Mouse (Mus musculus) C2C12 (cell line): ENCODE results near the gene Nol11. TPM values are rescaled to one million over a fixed set of nuclear protein-coding genes. Genes with fewer than 3 reads are reported as not detected.
"Not testable (repeated sequence)": the region's sequence is repeated elsewhere in the genome, so short reads cannot be mapped to it uniquely, and the experiment has no call there.

ENCODE experiments used
- H3K27me3 ChIP-seq: one replicate; pipeline ENCODE4 v1.6.1; 2011; ENCODE audit not compliant: control insufficient read depth, insufficient read depth, insufficient read length
- H3K36me3 ChIP-seq: one replicate; pipeline ENCODE4 v1.6.1; 2011; ENCODE audit not compliant: control insufficient read depth, insufficient read depth
- H3K4me3 ChIP-seq: one replicate; pipeline ENCODE4 v1.5.1; 2011; ENCODE audit warnings: mild to moderate bottlenecking, control low read depth; ENCODE audit not compliant: poor library complexity, insufficient read depth, severe bottlenecking
- H3K79me2 ChIP-seq: one replicate; pipeline ENCODE4 v1.6.1; 2011; ENCODE audit not compliant: control insufficient read depth, insufficient read depth
- H3K79me3 ChIP-seq: one replicate; pipeline ENCODE4 v1.6.1; 2011; ENCODE audit warnings: low read depth, control low read depth
- H3ac ChIP-seq: one replicate; pipeline ENCODE3; 2011; ENCODE audit warnings: low read depth; ENCODE audit not compliant: control insufficient read depth, insufficient read length
- CEBPB ChIP-seq: IDR thresholded peaks from one replicate; pipeline ENCODE4 v1.6.1; 2011; ENCODE audit warnings: low read depth, mild to moderate bottlenecking, control low read depth, moderate library complexity
- CTCF ChIP-seq: IDR thresholded peaks from one replicate; pipeline ENCODE4 v1.5.1; 2011; ENCODE audit not compliant: control insufficient read depth, insufficient read depth, insufficient read length
- FOSL1 ChIP-seq: IDR thresholded peaks from one replicate; pipeline ENCODE4 v1.8.0; 2011; ENCODE audit warnings: mild to moderate bottlenecking, low read length; ENCODE audit not compliant: poor library complexity, insufficient read depth, severe bottlenecking
- MAX ChIP-seq: IDR thresholded peaks from one replicate; pipeline ENCODE4 v1.6.1; 2011; ENCODE audit warnings: mild to moderate bottlenecking, control low read depth
- MYOD1 ChIP-seq: IDR thresholded peaks from one replicate; pipeline ENCODE4 v1.6.1; 2011; ENCODE audit warnings: low read depth; ENCODE audit not compliant: control insufficient read depth, insufficient read length
- MYOG ChIP-seq: IDR thresholded peaks from one replicate; pipeline ENCODE4 v1.6.1; 2011; ENCODE audit not compliant: control insufficient read depth, insufficient read length; ENCODE audit errors: extremely low read depth
- USF1 ChIP-seq: IDR thresholded peaks from one replicate; pipeline ENCODE4 v1.6.1; 2011; ENCODE audit warnings: low read depth, mild to moderate bottlenecking, control low read depth, moderate library complexity
- polyA plus RNA-seq: library from polyadenylated mRNA; unstranded; fragments of >200 nt; fragmentation: generic; extraction: Trizol; gene quantifications from one replicate; pipeline ENCODE4 v1.2.1, GENCODE M21; 2012; ENCODE audit warnings: missing spikeins

The Nol11 gene
- polyA plus RNA-seq, 1 experiment: 24.4 TPM

DNA sequence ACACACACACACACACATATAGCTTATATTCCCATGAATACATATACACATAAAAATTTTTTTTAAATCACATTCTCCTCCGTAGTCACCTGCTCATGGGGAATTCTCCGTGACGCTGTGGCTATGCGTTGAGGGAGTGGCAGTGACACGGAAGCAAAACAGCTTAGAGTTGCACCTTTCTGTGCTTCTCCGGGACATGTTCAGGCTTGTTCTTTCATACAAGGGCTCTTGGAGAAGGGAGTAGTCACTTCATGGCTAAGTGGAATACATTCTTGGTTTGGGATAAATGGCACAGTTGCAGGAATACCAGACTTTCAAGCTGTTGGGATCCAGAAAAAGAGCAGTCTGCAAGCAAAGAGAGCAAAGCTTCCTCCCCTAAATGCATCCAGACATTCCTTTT lies 51.6 kb downstream of the Nol11 start:
- no peak overlapping the region for H3K4me3 ChIP-seq
- H3K27me3 ChIP-seq: no peaks in the 10 kb centered on the region
- H3K36me3 ChIP-seq: no peaks in the 10 kb centered on the region
- TF ChIP-seq FOSL1 (no peak), MYOD1 (no peak), MAX (no peak), MYOG (no peak), CEBPB (no peak), USF1 (no peak), CTCF (no peak)
- H3ac ChIP-seq: no peak overlapping the region
- no peaks in the 10 kb centered on the region for H3K79me3 ChIP-seq
- no peaks in the 10 kb centered on the region for H3K79me2 ChIP-seq

DNA sequence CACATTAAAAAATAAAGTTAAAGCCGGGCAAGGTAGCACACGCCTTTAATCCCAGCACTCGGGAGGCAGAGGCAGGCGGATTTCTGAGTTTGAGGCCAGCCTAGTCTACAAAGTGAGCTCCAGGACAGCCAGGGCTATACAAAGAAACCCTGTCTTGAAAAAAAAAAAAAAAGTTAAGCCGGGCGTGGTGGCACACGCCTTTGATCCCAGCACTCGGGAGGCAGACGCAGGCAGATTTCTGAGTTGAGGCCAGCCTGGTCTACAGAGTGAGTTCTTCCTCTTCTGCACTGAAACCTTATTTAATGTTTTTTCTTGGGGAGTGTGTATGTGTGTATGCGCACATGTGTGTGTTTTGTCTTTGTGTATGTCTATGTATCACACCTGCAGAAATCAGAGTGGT lies 52.7 kb downstream of the Nol11 start:
- H3K27me3 ChIP-seq: not testable (repeated sequence)

DNA sequence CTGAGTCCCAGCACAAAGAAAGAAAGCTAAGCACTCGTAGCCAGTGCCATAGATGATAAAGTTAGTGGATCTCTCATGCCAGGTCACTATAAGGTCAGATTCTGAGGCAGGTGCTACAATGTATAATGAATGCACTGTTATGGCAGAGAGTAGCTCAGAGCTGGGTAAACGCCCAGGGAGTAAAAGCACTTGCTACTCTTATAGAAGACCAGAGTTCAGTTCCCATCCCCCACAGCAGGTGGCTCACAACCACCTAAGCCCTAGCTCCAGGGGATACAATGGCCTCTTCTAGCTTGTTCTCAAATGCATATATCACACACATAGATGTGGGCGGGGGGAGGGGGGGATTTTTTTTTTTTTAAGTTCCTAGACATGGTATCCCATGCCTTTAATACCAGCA lies 53.4 kb downstream of the Nol11 start:
- peaks cover 9% of the 10 kb centered on the region for H3K79me2 ChIP-seq
- H3ac ChIP-seq: no peak overlapping the region
- no peaks in the 10 kb centered on the region for H3K27me3 ChIP-seq
- no peaks in the 10 kb centered on the region for H3K36me3 ChIP-seq
- H3K79me3 ChIP-seq: peaks cover 4% of the 10 kb centered on the region
- TF ChIP-seq MYOD1 (no peak), CEBPB (no peak), MYOG (no peak), CTCF (no peak), FOSL1 (no peak), USF1 (no peak), MAX (no peak)
- H3K4me3 ChIP-seq: no peak overlapping the region

More for the DNA sequence above, 52.7 kb downstream of the Nol11 start:
- H3K79me3 ChIP-seq, H3K36me3 ChIP-seq, H3ac ChIP-seq, H3K4me3 ChIP-seq, H3K79me2 ChIP-seq: not testable (repeated sequence)

DNA sequence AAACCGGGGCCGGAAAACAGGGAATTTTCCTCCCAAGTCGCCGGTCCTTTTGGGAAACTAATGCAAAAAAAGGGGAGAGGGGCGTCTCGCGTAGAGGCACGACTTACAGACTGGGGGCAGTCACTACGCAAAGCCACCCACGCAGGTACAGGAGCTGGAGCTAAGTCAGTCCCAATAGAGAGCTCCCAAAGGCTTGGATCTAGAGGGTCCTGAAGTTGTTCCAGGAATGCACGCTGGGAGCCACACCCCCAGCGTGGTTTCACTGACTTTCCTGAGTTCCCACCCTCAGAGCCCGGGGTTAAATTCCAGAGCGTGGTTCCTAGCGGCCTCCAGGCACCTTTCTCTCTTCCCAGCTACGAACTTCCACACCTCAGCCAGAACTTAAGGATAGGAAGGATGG lies 56.8 kb downstream of the Nol11 start:
- peak overlapping the region; percentile 55 for H3ac ChIP-seq
- H3K79me2 ChIP-seq: peaks cover 43% of the 10 kb centered on the region
- no peaks in the 10 kb centered on the region for H3K36me3 ChIP-seq
- peaks cover 36% of the 10 kb centered on the region for H3K79me3 ChIP-seq
- TF ChIP-seq MYOG (no peak), CTCF (no peak)
- no peaks in the 10 kb centered on the region for H3K27me3 ChIP-seq
- H3K4me3 ChIP-seq: peak overlapping the region; percentile 89

DNA sequence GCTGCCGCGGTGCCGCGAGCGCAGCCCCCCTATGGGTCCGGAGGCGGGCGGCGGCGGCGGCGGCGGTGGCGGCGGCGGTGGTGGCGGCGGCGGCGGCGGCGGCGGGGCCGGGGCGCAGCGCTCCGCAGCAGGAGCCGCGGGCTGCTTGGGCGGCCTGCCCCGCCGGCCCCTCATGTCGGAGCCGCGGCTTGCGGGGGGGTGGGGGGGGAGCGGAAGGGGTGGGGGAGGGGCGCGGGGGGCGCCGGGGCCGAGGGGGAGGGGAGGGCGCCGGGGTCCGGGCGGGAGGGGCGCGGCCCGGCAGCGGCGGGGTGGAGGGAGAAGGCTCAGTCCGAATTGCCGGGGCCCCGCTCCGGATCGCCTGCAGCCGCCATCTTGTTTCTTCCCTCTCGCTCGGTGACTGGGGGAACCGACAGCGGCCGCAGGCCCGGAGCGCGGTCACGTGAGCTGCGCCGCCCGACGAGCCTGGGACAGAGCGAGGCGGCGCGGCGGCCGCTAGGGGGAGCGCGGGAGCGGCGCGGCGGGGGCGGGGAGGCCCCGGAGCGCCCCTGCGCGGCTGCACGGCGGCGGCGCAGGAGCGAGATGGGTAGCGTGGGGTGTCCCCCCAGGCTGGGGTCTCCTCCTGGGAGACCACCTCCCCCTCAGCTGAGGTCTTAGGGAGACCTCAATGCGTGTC lies 57.3 kb downstream of the Nol11 start, which contains the start of gene Bptf:
Bptf (minus strand) TSS at position 379 of the 673 bp plus-strand sequence.
- H3K27me3 ChIP-seq: no peaks in the 10 kb centered on the region
- no peaks in the 10 kb centered on the region for H3K36me3 ChIP-seq
- H3K4me3 ChIP-seq: peak within 1 kb of the TSS; percentile 89
- H3ac ChIP-seq: peak within 1 kb of the TSS; percentile 86
- peaks cover 48% of the 10 kb centered on the region for H3K79me2 ChIP-seq
- peak; percentile 91 for TF ChIP-seq USF1
- TF ChIP-seq CEBPB: no peak
- no peak for TF ChIP-seq FOSL1
- TF ChIP-seq MYOG: no peak
- peak; percentile 36 for TF ChIP-seq MAX
- TF ChIP-seq MYOD1: no peak
- peak; percentile 100 for TF ChIP-seq CTCF
- H3K79me3 ChIP-seq: peaks cover 41% of the 10 kb centered on the region

DNA sequence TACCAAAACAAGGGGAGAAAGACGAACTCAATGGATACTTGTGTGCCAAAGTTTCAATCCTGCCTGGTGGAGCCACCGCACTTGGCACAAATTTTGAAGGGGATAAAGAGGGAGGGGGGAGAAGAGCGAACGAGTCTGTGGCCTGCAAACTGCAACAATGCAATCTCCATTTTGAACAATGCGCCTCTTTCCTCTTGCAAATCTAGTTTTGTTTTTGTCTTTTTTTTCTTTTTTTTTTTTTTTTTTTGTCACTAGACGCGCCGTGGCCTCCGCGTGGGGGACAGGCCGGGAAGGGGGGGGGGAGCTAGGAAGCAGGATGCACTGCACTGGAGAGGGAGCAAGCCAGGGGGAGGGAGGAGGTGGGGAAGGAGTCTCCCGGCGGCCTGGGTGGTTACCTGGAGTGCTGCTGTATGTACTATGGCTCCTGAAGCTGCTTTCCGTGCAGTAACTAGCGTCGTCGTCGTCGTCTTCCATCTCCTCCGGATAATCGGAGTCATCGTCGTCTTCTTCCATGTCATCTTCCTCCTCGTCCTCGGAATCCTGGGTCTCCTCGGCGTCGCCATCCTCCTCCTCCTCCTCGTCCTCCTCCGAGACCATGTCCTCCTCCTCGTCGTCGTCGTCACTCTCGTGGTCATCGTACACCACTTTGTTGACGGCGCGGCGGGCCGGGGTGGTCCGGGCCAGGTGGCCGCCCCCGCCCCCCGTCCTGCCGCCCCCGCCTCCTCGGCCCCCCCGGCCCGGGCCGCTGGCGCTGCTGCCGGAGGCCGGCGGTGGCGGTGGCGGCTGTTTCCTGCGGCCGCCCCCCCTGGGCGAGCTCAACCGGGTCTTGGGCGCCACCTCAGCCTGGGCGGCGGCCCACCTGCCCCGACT lies 58.1 kb downstream of the Nol11 start:
- Histone ChIP-seq H3K36me3 (no peaks in the 10 kb centered on the region), H3ac (peak overlapping the region; percentile 86), H3K4me3 (peak overlapping the region; percentile 89), H3K79me2 (peaks cover 56% of the 10 kb centered on the region), H3K27me3 (no peaks in the 10 kb centered on the region), H3K79me3 (peaks cover 47% of the 10 kb centered on the region)
- no peak for TF ChIP-seq MYOD1
- no peak for TF ChIP-seq MYOG
- no peak for TF ChIP-seq MAX
- TF ChIP-seq CEBPB: no peak
- no peak for TF ChIP-seq CTCF
- no peak for TF ChIP-seq USF1
- no peak for TF ChIP-seq FOSL1
